Mouse (Mus musculus): Measurements from ENCODE around the gene Dab1. TPM values are rescaled to one million over a fixed set of nuclear protein-coding genes. Genes with fewer than 3 reads are reported as not detected.

Gene Dab1
- polyA plus RNA-seq, 1 experiment from 2014 or later = 66.3 TPM

DNA sequence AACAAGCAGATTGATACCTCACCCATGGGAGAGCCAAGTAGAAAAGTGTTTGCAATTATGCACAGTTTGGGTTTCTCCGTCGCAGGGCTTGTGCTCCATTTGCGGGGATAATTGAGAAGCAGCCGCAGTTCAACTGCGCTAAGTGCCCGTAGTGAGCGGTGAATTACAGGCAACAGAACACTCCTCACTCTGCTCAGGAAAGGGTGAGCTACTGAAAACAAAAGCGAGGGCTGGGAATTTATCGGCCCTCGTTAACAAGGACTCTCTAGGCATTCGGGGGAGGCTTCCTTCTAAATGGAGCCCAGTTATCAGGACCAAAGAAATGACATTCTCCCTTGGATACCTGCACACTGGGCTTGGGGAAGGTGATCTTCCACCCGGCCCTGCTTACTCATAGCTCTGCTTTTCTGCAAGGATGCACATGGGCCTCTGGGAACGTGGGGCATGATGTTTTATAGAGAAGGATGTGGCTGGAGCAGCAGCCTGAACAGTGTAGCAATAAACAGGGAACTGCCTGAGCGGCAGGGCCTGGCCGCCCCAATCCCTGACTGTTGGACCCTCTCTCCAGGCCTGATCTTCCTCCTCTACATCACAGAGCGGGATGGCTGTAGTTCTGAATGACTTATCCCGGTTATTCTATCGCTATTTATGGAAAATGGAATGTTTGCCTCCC lies 1067.1 kb downstream of the Dab1 start:
- Histone ChIP-seq H3K9ac (replicated peaks) (no peak overlapping the region), H3K4me2 (replicated peaks) (no peak overlapping the region), H3K9me3 (no peaks in the 10 kb centered on the region), H3K4me1 (peaks cover 31% of the 10 kb centered on the region), H3K36me3 (no peaks in the 10 kb centered on the region), H3K4me3 (no peak overlapping the region), H3K27me3 (no peaks in the 10 kb centered on the region), H3K27ac (replicated peaks) (0 out of 2 replicates have a peak overlapping the region, but pooled peaks have one; percentile 30)
- 59% methylated on average over 18 of the region's 18 CpGs for WGBS
- ATAC-seq (ENCODE audit: low FRiP score, low read depth) = no peak

- Histone ChIP-seq H3K27ac (replicated peaks) (peak overlapping the region; percentile 52), H3K9ac (replicated peaks) (no peak overlapping the region), H3K4me1 (peaks cover 31% of the 10 kb centered on the region), H3K9me3 (no peaks in the 10 kb centered on the region), H3K4me2 (replicated peaks) (no peak overlapping the region), H3K4me3 (no peak overlapping the region), H3K27me3 (no peaks in the 10 kb centered on the region), H3K36me3 (no peaks in the 10 kb centered on the region)
- WGBS = 9% methylated on average over 3 of the region's 3 CpGs
- peak; percentile 60; the same call in 1 of the 2 replicates for ATAC-seq (ENCODE audit: low FRiP score, low read depth)
Measured at GRCm38 (mm10) chr4:104689047-104689446, 1069.9 kb downstream of the Dab1 start.

DNA sequence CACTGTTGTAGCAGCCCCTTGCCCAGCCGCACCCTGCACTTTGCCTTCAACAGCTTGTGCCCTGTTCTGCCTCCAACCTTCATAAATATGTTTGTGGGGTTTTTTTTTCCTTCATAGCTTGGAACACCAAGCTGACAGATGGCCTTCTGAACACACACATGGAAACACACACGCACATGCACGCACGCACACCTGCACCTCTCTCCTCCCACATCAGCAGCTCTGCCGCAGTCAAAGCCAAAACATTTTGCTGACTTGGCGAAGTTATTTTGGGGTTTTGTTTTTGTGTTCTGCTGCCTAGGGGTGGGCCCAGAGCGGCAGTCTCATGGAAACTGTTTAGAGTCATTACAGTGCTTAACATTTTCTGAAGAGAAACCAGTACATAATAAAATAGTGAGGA lies 1071.9 kb downstream of the Dab1 start:
- Histone ChIP-seq H3K27me3 (no peaks in the 10 kb centered on the region), H3K9ac (replicated peaks) (no peak overlapping the region), H3K4me1 (peaks cover 22% of the 10 kb centered on the region), H3K4me3 (no peak overlapping the region), H3K27ac (replicated peaks) (no peak overlapping the region), H3K9me3 (no peaks in the 10 kb centered on the region), H3K36me3 (no peaks in the 10 kb centered on the region), H3K4me2 (replicated peaks) (no peak overlapping the region)
- 96% methylated on average over 7 of the region's 7 CpGs for WGBS
- no peak for ATAC-seq (ENCODE audit: low FRiP score, low read depth)

- Histone ChIP-seq H3K4me1 (peaks cover 7% of the 10 kb centered on the region), H3K4me2 (replicated peaks) (no peak overlapping the region), H3K27me3 (no peaks in the 10 kb centered on the region), H3K27ac (replicated peaks) (no peak overlapping the region), H3K36me3 (no peaks in the 10 kb centered on the region), H3K9me3 (no peaks in the 10 kb centered on the region), H3K9ac (replicated peaks) (no peak overlapping the region), H3K4me3 (no peak overlapping the region)
- ATAC-seq (ENCODE audit: low FRiP score, low read depth) = no peak
- 77% methylated on average over 11 of the region's 11 CpGs for WGBS
Measured at GRCm38 (mm10) chr4:104694188-104694587, 1075.0 kb downstream of the Dab1 start.

GRCm38 (mm10) chr4:104696522-104696921 lies 1077.4 kb downstream of the Dab1 start:
- Histone ChIP-seq H3K4me1 (peaks cover 5% of the 10 kb centered on the region; the same call in 1 of the 2 replicates), H3K27ac (replicated peaks) (no peak overlapping the region), H3K9me3 (no peaks in the 10 kb centered on the region), H3K9ac (replicated peaks) (no peak overlapping the region), H3K36me3 (no peaks in the 10 kb centered on the region), H3K4me2 (replicated peaks) (no peak overlapping the region), H3K27me3 (no peaks in the 10 kb centered on the region), H3K4me3 (no peak overlapping the region)
- WGBS = 96% methylated on average over 3 of the region's 3 CpGs
- ATAC-seq (ENCODE audit: low FRiP score, low read depth) = no peak

- Histone ChIP-seq H3K4me3 (no peak overlapping the region), H3K9ac (replicated peaks) (no peak overlapping the region), H3K4me2 (replicated peaks) (no peak overlapping the region), H3K27ac (replicated peaks) (no peak overlapping the region), H3K4me1 (peaks cover 5% of the 10 kb centered on the region; the same call in 1 of the 2 replicates), H3K27me3 (no peaks in the 10 kb centered on the region), H3K36me3 (no peaks in the 10 kb centered on the region), H3K9me3 (no peaks in the 10 kb centered on the region)
- no peak for ATAC-seq (ENCODE audit: low FRiP score, low read depth)
- 83% methylated on average over 4 of the region's 4 CpGs for WGBS
Measured at GRCm38 (mm10) chr4:104697703-104698102, 1078.5 kb downstream of the Dab1 start.

- Histone ChIP-seq H3K9me3 (no peaks in the 10 kb centered on the region), H3K4me3 (no peak overlapping the region), H3K27ac (replicated peaks) (no peak overlapping the region), H3K27me3 (peaks cover 3% of the 10 kb centered on the region), H3K36me3 (no peaks in the 10 kb centered on the region), H3K4me1 (peaks cover 10% of the 10 kb centered on the region), H3K9ac (replicated peaks) (no peak overlapping the region), H3K4me2 (replicated peaks) (no peak overlapping the region)
- no peak; the same call in 1 of the 2 replicates for ATAC-seq (ENCODE audit: low FRiP score, low read depth)
- 51% methylated on average over 10 of the region's 10 CpGs for WGBS
Measured at GRCm38 (mm10) chr4:104705664-104706645, 1086.8 kb downstream of the Dab1 start.

DNA sequence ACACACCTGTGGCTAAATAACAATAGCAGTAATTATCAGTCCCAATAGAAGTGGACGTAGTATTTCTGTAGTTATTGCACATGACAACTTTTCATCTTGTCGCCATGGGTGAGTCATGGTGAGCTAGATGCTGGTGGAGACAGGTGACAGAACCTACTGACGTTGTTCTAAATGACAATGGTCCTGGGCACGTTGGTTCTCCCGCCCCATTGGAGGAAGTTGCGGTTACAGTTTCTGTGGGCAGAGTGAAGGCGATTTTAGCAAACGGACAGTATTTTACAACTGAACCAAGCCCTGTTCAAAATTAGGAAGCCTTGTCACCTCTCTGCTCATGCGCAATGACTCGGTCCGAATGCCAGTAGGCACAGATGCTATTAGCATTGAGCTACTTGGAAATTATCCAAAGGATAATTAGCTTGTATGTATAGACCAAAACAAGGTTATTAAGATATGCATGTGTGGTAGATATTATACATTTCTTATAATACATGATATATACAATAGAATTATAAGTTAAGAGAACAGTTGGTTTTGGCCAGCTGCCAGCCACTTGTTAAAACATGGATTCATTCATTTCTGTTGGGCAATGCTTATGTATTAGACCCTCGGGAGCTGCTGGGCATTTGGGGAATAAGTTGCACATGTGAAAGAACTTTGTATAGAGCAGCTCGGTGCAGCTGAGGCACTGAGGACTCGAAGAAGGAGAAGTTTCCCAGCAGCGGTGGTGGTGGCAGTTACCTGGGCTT lies 1093.4 kb downstream of the Dab1 start:
- Histone ChIP-seq H3K9ac (replicated peaks) (no peak overlapping the region), H3K4me1 (no peaks in the 10 kb centered on the region; the same call in 1 of the 2 replicates), H3K9me3 (no peaks in the 10 kb centered on the region), H3K36me3 (no peaks in the 10 kb centered on the region), H3K4me2 (replicated peaks) (no peak overlapping the region), H3K4me3 (no peak overlapping the region), H3K27me3 (peaks cover 3% of the 10 kb centered on the region; the same call in 1 of the 2 replicates), H3K27ac (replicated peaks) (no peak overlapping the region)
- 92% methylated on average over 15 of the region's 15 CpGs for WGBS
- no peak for ATAC-seq (ENCODE audit: low FRiP score, low read depth)

DNA sequence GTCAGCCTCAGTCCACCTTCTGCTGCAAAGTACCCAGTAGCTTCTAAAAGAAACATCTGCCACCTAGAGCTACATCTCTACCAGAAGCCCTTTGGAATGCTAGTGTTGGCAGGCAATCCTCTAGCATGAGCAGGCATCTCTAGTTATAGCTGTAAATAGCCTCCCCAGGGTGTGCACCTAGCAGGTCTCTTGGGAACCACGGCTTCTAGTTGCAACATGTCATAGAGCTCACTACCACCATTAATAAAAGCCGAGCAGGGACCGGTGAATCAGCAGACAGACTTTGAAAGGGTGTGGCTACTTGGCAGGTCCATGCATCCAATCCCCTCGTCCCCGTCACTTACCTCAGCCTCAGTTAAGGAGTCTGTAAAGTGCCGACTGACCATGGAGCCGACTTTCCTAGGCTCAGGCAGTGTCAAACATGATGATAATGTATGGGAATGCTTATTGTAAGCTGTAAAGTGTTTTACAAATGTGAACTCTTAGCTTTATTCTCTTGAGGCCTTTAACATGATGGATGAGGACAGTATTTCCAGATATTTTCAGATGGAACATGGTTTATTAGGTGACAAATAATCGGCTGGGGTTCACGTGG lies 1095.9 kb downstream of the Dab1 start:
- peaks cover 23% of the 10 kb centered on the region for H3K4me1 ChIP-seq
- H3K36me3 ChIP-seq = no peaks in the 10 kb centered on the region
- ATAC-seq (ENCODE audit: low FRiP score, low read depth) = no peak
- no peak overlapping the region for H3K9ac ChIP-seq (replicated peaks)
- no peaks in the 10 kb centered on the region for H3K27me3 ChIP-seq
- H3K4me2 ChIP-seq (replicated peaks) = no peak overlapping the region
- H3K4me3 ChIP-seq = no peak overlapping the region
- no peak overlapping the region for H3K27ac ChIP-seq (replicated peaks)
- H3K9me3 ChIP-seq = no peaks in the 10 kb centered on the region
- WGBS = 92% methylated on average over 9 of the region's 9 CpGs

DNA sequence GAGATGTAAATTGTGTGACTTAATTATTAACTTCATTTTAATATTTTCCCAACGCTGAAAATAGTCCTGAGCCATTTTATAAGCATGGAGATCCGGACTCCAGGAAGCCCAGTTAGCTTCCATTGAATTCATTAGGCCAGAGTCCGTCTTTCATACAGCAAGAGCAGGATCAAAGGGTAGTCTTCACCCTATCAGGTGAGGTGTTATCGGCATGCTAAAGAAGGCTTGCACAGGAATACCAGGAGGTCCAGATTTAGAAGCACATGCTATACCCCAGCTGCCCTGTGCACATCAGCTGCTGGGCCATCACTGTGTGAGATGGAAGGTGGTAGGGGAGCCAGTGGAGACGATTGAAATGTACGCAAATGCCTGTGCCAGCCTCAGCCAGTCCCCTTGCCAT lies 1096.7 kb downstream of the Dab1 start:
- Histone ChIP-seq H3K4me2 (replicated peaks) (no peak overlapping the region), H3K36me3 (no peaks in the 10 kb centered on the region), H3K27me3 (peaks cover 5% of the 10 kb centered on the region; the same call in 1 of the 2 replicates), H3K4me3 (no peak overlapping the region), H3K9me3 (no peaks in the 10 kb centered on the region), H3K27ac (replicated peaks) (no peak overlapping the region), H3K4me1 (peaks cover 27% of the 10 kb centered on the region), H3K9ac (replicated peaks) (no peak overlapping the region)
- WGBS = 85% methylated on average over 6 of the region's 6 CpGs
- no peak for ATAC-seq (ENCODE audit: low FRiP score, low read depth)

GRCm38 (mm10) chr4:104716506-104716905 lies 1097.3 kb downstream of the Dab1 start:
- Histone ChIP-seq H3K27me3 (peaks cover 5% of the 10 kb centered on the region; the same call in 1 of the 2 replicates), H3K27ac (replicated peaks) (no peak overlapping the region), H3K4me3 (no peak overlapping the region), H3K4me1 (peaks cover 27% of the 10 kb centered on the region), H3K4me2 (replicated peaks) (no peak overlapping the region), H3K9me3 (no peaks in the 10 kb centered on the region), H3K36me3 (no peaks in the 10 kb centered on the region), H3K9ac (replicated peaks) (no peak overlapping the region)
- WGBS = 80% methylated on average over 1 of the region's 1 CpGs
- no peak for ATAC-seq (ENCODE audit: low FRiP score, low read depth)
